Mouse (Mus musculus): Measurements from ENCODE around the gene Ltbp1. TPM values are rescaled to one million over a fixed set of nuclear protein-coding genes. Genes with fewer than 3 reads are reported as not detected.

The Ltbp1 gene
- total and polyA plus RNA-seq, 3 experiments, result 2.3 to 6.4 (median 2.5) TPM

- in situ Hi-C loops (cut with MboI; ENCODE audit: low pct_ligation_motif_present, low pct_unique_long_range_greater_than_20kb, low sequenced_read_pairs) (no loop called here), dilution Hi-C loops (cut with MboI; ENCODE audit: extremely low pct_ligation_motif_present, extremely low pct_unique_long_range_greater_than_20kb, low sequenced_read_pairs) (no loop called here)
- TF ChIP-seq TBP (conservative IDR thresholded peaks at IDR 0.05; ENCODE audit: low read depth, low read length) (no peak), ETS1 (conservative IDR thresholded peaks at IDR 0.05; ENCODE audit: low read depth, low read length) (no peak), ZMIZ1 (IDR thresholded peaks at IDR 0.05; ENCODE audit: low read depth, low read length) (no peak), SMC3 (IDR thresholded peaks at IDR 0.05; ENCODE audit: low read depth, low read length) (no peak), GABPA (IDR thresholded peaks at IDR 0.05; ENCODE audit: insufficient replicate concordance, low read depth, low read length) (no peak), ZC3H11A (IDR thresholded peaks at IDR 0.05; ENCODE audit: low read depth, low read length) (no peak), NRF1 (IDR thresholded peaks at IDR 0.05; ENCODE audit: low read depth, low read length) (no peak)
- Histone ChIP-seq H3K9me3 (replicated peaks; ENCODE audit: low read length) (no peaks in the 10 kb centered on the region), H3K27ac (ENCODE audit: insufficient read depth, low read depth) (no peak overlapping the region), H3K4me2 (ENCODE audit: insufficient read depth, low read depth, poor library complexity, severe bottlenecking) (no peak overlapping the region), H3K4me1 (ENCODE audit: control insufficient read depth in 1 of 2, insufficient read depth in 2 of 2) (0 out of 4 replicates have a peak, but pooled peaks cover 2 to 3% of the 10 kb centered on the region in 2 experiments), H3K79me2 (replicated peaks; ENCODE audit: control insufficient read depth, extremely low read depth, insufficient read depth, poor library complexity, severe bottlenecking) (no peaks in the 10 kb centered on the region), H3K36me3 (replicated peaks in 1 of 2; ENCODE audit: control insufficient read depth in 1 of 2, insufficient read depth in 1 of 2, low read length in 1 of 2) (no peaks in the 10 kb centered on the region), H3K27me3 (replicated peaks) (no peaks in the 10 kb centered on the region), H3K4me3 (replicated peaks in 1 of 3; ENCODE audit: low read depth in 2 of 3, low read length in 2 of 3, poor library complexity in 1 of 3) (no peak overlapping the region), H3K9ac (ENCODE audit: insufficient read depth, low read depth) (no peak overlapping the region)
- no peak for DNase-seq (ENCODE audit: extremely low read depth)
Observed at GRCm38 (mm10) chr17:75151800-75152199, 146.4 kb downstream of the Ltbp1 start.

DNA sequence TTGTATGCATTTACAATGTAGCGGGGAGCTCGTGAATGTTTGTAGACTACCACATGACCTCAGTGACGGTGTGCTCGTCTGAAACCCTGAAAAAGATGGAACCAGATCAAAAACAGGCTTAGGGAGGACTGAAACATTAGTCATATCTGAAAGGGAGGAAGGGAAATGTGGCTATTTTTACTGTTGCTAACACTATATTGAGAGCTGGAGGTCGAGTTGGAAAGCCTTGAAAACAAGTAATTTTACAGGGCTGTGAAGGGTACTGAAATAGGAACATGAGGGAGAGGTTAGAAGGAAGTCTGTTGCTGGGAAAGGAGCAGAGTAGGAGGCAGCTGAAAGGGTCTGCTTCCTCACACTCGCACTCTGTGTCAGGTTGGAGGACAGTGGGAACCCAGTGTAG is 147.7 kb downstream of the Ltbp1 start:
- H3K9ac ChIP-seq (ENCODE audit: insufficient read depth, low read depth), result no peak overlapping the region

DNA sequence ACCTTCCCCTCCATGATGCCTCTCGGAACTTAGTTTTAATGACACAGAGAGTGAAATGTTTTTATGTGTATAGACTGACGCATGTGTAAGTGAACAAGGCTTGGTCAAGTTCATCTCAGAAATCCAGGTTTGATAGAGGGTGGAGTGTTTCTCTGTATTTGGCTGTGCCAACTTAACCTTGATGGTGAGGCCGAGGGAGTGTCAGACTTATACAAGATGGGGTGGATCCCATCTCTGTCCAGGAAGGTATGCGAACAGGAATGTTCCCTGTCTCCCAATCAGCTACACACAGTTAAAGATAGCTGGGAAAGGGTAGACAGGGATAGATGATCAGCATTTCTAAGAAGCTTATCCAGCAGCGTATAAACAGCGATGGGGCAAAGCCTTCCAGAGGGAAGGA is 153.0 kb downstream of the Ltbp1 start:
- in situ Hi-C loops (cut with MboI; ENCODE audit: low pct_ligation_motif_present, low pct_unique_long_range_greater_than_20kb, low sequenced_read_pairs) (no loop called here), dilution Hi-C loops (cut with MboI; ENCODE audit: extremely low pct_ligation_motif_present, extremely low pct_unique_long_range_greater_than_20kb, low sequenced_read_pairs) (no loop called here)
- no peaks in the 10 kb centered on the region for H3K27me3 ChIP-seq (replicated peaks)
- no peak for DNase-seq (ENCODE audit: extremely low read depth)
- H3K4me1 ChIP-seq (ENCODE audit: control insufficient read depth in 1 of 2, insufficient read depth in 2 of 2), result no peaks in the 10 kb centered on the region
- TF ChIP-seq MXI1 (IDR thresholded peaks at IDR 0.05; ENCODE audit: low read depth, low read length) (no peak), TCF12 (IDR thresholded peaks at IDR 0.05; ENCODE audit: low read depth, low read length) (no peak), MAX (IDR thresholded peaks at IDR 0.05; ENCODE audit: low read length) (no peak), CTCF (conservative IDR thresholded peaks at IDR 0.05 in 1 of 2, IDR thresholded peaks at IDR 0.05 in 1 of 2; ENCODE audit: low read depth in 2 of 2, low read length in 2 of 2) (no peak), USF1 (IDR thresholded peaks at IDR 0.05; ENCODE audit: low read depth, low read length) (no peak), UBTF (IDR thresholded peaks at IDR 0.05; ENCODE audit: low read depth, low read length) (no peak), ETS1 (conservative IDR thresholded peaks at IDR 0.05; ENCODE audit: low read depth, low read length) (no peak), JUN (IDR thresholded peaks at IDR 0.05; ENCODE audit: insufficient read depth, low read depth, low read length) (no peak), ZMIZ1 (IDR thresholded peaks at IDR 0.05; ENCODE audit: low read depth, low read length) (no peak), USF2 (conservative IDR thresholded peaks at IDR 0.05; ENCODE audit: low read depth, low read length) (no peak), POLR2AphosphoS2 (IDR thresholded peaks at IDR 0.05; ENCODE audit: low read depth, low read length) (no peak), SIN3A (IDR thresholded peaks at IDR 0.05; ENCODE audit: low read length) (no peak), POLR2A (IDR thresholded peaks at IDR 0.05; ENCODE audit: low read depth, low read length) (no peak), GABPA (IDR thresholded peaks at IDR 0.05; ENCODE audit: insufficient replicate concordance, low read depth, low read length) (no peak), CHD2 (IDR thresholded peaks at IDR 0.05; ENCODE audit: low read length) (no peak)
- no peaks in the 10 kb centered on the region for H3K36me3 ChIP-seq (replicated peaks in 1 of 2; ENCODE audit: control insufficient read depth in 1 of 2, insufficient read depth in 1 of 2, low read length in 1 of 2)
- no peaks in the 10 kb centered on the region for H3K79me2 ChIP-seq (replicated peaks; ENCODE audit: control insufficient read depth, extremely low read depth, insufficient read depth, poor library complexity, severe bottlenecking)
- no peaks in the 10 kb centered on the region for H3K9me3 ChIP-seq (replicated peaks; ENCODE audit: low read length)
- no peak overlapping the region for H3K27ac ChIP-seq (ENCODE audit: insufficient read depth, low read depth)
- H3K4me2 ChIP-seq (ENCODE audit: insufficient read depth, low read depth, poor library complexity, severe bottlenecking), result no peak overlapping the region
- no peak overlapping the region for H3K9ac ChIP-seq (ENCODE audit: insufficient read depth, low read depth)
- H3K4me3 ChIP-seq (replicated peaks in 1 of 3; ENCODE audit: low read depth in 2 of 3, low read length in 2 of 3, poor library complexity in 1 of 3), result no peak overlapping the region

More for the DNA sequence above, 147.7 kb downstream of the Ltbp1 start:
- H3K36me3 ChIP-seq (replicated peaks in 1 of 2; ENCODE audit: control insufficient read depth in 1 of 2, insufficient read depth in 1 of 2, low read length in 1 of 2), result no peaks in the 10 kb centered on the region
- in situ Hi-C loops (cut with MboI; ENCODE audit: low pct_ligation_motif_present, low pct_unique_long_range_greater_than_20kb, low sequenced_read_pairs) (no loop called here), dilution Hi-C loops (cut with MboI; ENCODE audit: extremely low pct_ligation_motif_present, extremely low pct_unique_long_range_greater_than_20kb, low sequenced_read_pairs) (no loop called here)
- 0 out of 4 replicates have a peak, but pooled peaks cover 0 to 2% of the 10 kb centered on the region in 2 experiments for H3K4me1 ChIP-seq (ENCODE audit: control insufficient read depth in 1 of 2, insufficient read depth in 2 of 2)
- H3K27ac ChIP-seq (ENCODE audit: insufficient read depth, low read depth), result no peak overlapping the region
- H3K9me3 ChIP-seq (replicated peaks; ENCODE audit: low read length), result no peaks in the 10 kb centered on the region
- TF ChIP-seq GABPA (IDR thresholded peaks at IDR 0.05; ENCODE audit: insufficient replicate concordance, low read depth, low read length) (no peak), MAFK (IDR thresholded peaks at IDR 0.05; ENCODE audit: insufficient replicate concordance, low read length) (no peak), RCOR1 (conservative IDR thresholded peaks at IDR 0.05; ENCODE audit: low read depth, low read length) (no peak), ETS1 (conservative IDR thresholded peaks at IDR 0.05; ENCODE audit: low read depth, low read length) (no peak), E2F4 (IDR thresholded peaks at IDR 0.05; ENCODE audit: insufficient replicate concordance, low read depth, low read length) (no peak), JUND (conservative IDR thresholded peaks at IDR 0.05; ENCODE audit: low read depth, low read length) (no peak), MEF2A (IDR thresholded peaks at IDR 0.05; ENCODE audit: borderline replicate concordance, low read depth, low read length) (no peak), NRF1 (IDR thresholded peaks at IDR 0.05; ENCODE audit: low read depth, low read length) (no peak), USF1 (IDR thresholded peaks at IDR 0.05; ENCODE audit: low read depth, low read length) (no peak), MAZ (IDR thresholded peaks at IDR 0.05; ENCODE audit: low read depth, low read length) (no peak), MXI1 (IDR thresholded peaks at IDR 0.05; ENCODE audit: low read depth, low read length) (no peak), RAD21 (IDR thresholded peaks at IDR 0.05; ENCODE audit: low read depth, low read length) (no peak)
- no peaks in the 10 kb centered on the region for H3K27me3 ChIP-seq (replicated peaks)
- no peak for DNase-seq (ENCODE audit: extremely low read depth)
- H3K4me3 ChIP-seq (replicated peaks in 1 of 3; ENCODE audit: low read depth in 2 of 3, low read length in 2 of 3, poor library complexity in 1 of 3), result no peak overlapping the region
- no peak overlapping the region for H3K4me2 ChIP-seq (ENCODE audit: insufficient read depth, low read depth, poor library complexity, severe bottlenecking)
- H3K79me2 ChIP-seq (replicated peaks; ENCODE audit: control insufficient read depth, extremely low read depth, insufficient read depth, poor library complexity, severe bottlenecking), result no peaks in the 10 kb centered on the region

Measured in CH12.LX (cell line).